In genomic region chr15:12196410-12197191, GRCm38 (mm10) we compare ENCODE assay signal across 8 mouse cellular contexts. TPM values are rescaled to one million over a fixed set of nuclear protein-coding genes. Genes with fewer than 3 reads are reported as not detected.
DNase-seq lines count a peak whose midpoint lies in the region; ATAC-seq and TF ChIP-seq lines count a peak whose summit lies in the region.

No protein-coding gene starts in this region.

- DNase-seq in CD4-positive, CD25-positive, alpha-beta regulatory T cell, adult 2 months (ENCODE audit: low read depth, low spot score) = peak; percentile 86
- peak; percentile 93 for DNase-seq in R1 (ENCODE audit: low read depth, low spot score)
- DNase-seq in embryo, embryonic 10 days (ENCODE audit: low spot score) = peak; percentile 90
- DNase-seq in heart, embryonic 10.5 days (ENCODE audit: low spot score) = no peak
- DNase-seq in kidney, adult 2 months = peak; percentile 89
- DNase-seq in frontal cortex, postnatal 14 days (ENCODE audit: low spot score in 2 of 2) = no peak

- no peaks in the 10 kb centered on the region for H3K27me3 ChIP-seq in heart, embryonic 10.5 days (ENCODE audit: insufficient read depth, poor library complexity, severe bottlenecking)
- H3K27me3 ChIP-seq in kidney, adult 2 months (replicated peaks; ENCODE audit: control insufficient read depth, insufficient read depth, low read length) = no peaks in the 10 kb centered on the region
- H3K27me3 ChIP-seq in lung, embryonic 15.5 days = no peaks in the 10 kb centered on the region

- ATAC-seq in lung, embryonic 15.5 days (ENCODE audit: borderline replicate concordance, extremely low read depth, low FRiP score, low TSS enrichment) = peak; percentile 66
- peak; percentile 88 for ATAC-seq in neutrophil, adult 5-6 weeks (ENCODE audit: extremely low read depth, insufficient number of reproducible peaks, low FRiP score, poor library complexity, severe bottlenecking)

- H3K36me3 ChIP-seq in heart, embryonic 10.5 days = no peaks in the 10 kb centered on the region
- H3K36me3 ChIP-seq in kidney, adult 2 months (ENCODE audit: control insufficient read depth, insufficient read depth, low read length) = no peaks in the 10 kb centered on the region
- H3K36me3 ChIP-seq in lung, embryonic 15.5 days = no peaks in the 10 kb centered on the region

- H3K9ac ChIP-seq in lung, embryonic 15.5 days = no peak overlapping the region

- peak overlapping the region; percentile 73; the same call in 1 of the 2 replicates for H3K27ac ChIP-seq in heart, embryonic 10.5 days
- peak overlapping the region; percentile 61; the same call in 1 of the 2 replicates for H3K27ac ChIP-seq in kidney, adult 2 months (ENCODE audit: insufficient read depth, low read depth, low read length)
- H3K27ac ChIP-seq in lung, embryonic 15.5 days = peak overlapping the region; percentile 36

- no peak for TF ChIP-seq POLR2A in kidney, adult 2 months (IDR thresholded peaks at IDR 0.05; ENCODE audit: low read depth, low read length)

- TF ChIP-seq CTCF in kidney, adult 2 months (conservative IDR thresholded peaks at IDR 0.05; ENCODE audit: insufficient read depth, insufficient read length, low read depth, low read length) = peak; percentile 80

- peaks cover 38% of the 10 kb centered on the region for H3K4me1 ChIP-seq in heart, embryonic 10.5 days
- peaks cover 39% of the 10 kb centered on the region for H3K4me1 ChIP-seq in kidney, adult 2 months (ENCODE audit: control insufficient read depth, insufficient read depth, low read length)
- peaks cover 31% of the 10 kb centered on the region for H3K4me1 ChIP-seq in lung, embryonic 15.5 days

- H3K4me3 ChIP-seq in heart, embryonic 10.5 days = peak overlapping the region; percentile 34
- no peak overlapping the region for H3K4me3 ChIP-seq in kidney, adult 2 months (ENCODE audit: insufficient read depth, low read depth, low read length)
- H3K4me3 ChIP-seq in lung, embryonic 15.5 days = no peak overlapping the region

- no peaks in the 10 kb centered on the region for H3K9me3 ChIP-seq in heart, embryonic 10.5 days
- H3K9me3 ChIP-seq in lung, embryonic 15.5 days = no peaks in the 10 kb centered on the region

- H3K4me2 ChIP-seq in lung, embryonic 15.5 days = 0 out of 2 replicates have a peak overlapping the region, but pooled peaks have one; percentile 23

- 24% methylated on average over 22 of the region's 22 CpGs for WGBS in heart, embryonic 10.5 days
- WGBS in kidney, adult 2 months = 22% methylated on average over 22 of the region's 22 CpGs
- 20% methylated on average over 22 of the region's 22 CpGs for WGBS in lung, embryonic 15.5 days

RNA-seq across cellular contexts. Expression of gene Mtmr12, which starts 8.2 kb away (rescaled TPM):
- polyA plus RNA-seq in heart, embryonic 10.5 days (2016; fragmentation: Nextera tagmentation; extraction: Ambion mirVana) = 18.7 and 19.0 TPM in 2 replicates
- 27.3 and 28.1 TPM in 2 replicates for polyA plus RNA-seq in kidney, adult 2 months (2012; rRNA removed)
- polyA plus RNA-seq in lung, embryonic 15.5 days (2015; fragmentation: Nextera tagmentation; extraction: Ambion mirVana) = 18.2 and 19.1 TPM in 2 replicates
- total RNA-seq in neutrophil, adult 5-6 weeks (2017) = 29.7 and 32.8 TPM in 2 replicates

Comparison
In these comparisons a context has a peak if more than half of its experiments do, and no peak if none do; other contexts are left out.
1. DNase-seq: peak in CD4-positive, CD25-positive, alpha-beta regulatory T cell, adult 2 months (single experiment), R1 (single experiment), embryo, embryonic 10 days (single experiment) and kidney, adult 2 months (single experiment); none in heart, embryonic 10.5 days (single experiment) and frontal cortex, postnatal 14 days (0 of 2).
2. Peak in every context shown above with its lines, with median percentiles within 50 percentile points of each other: H3K27ac ChIP-seq.